Mouse (Mus musculus) hindbrain, embryonic 12.5 days (tissue): ENCODE results near the gene Taok1. TPM values are rescaled to one million over a fixed set of nuclear protein-coding genes. Genes with fewer than 3 reads are reported as not detected.
A peak's percentile ranks its signal among the peaks of the same experiment; 100 is the strongest.
"Not testable (repeated sequence)": the region's sequence is repeated elsewhere in the genome, so short reads cannot be mapped to it uniquely, and the experiment has no call there.

Source experiments
- ATAC-seq: fragments of 200-750 bp; cut with Nextera tagmentation; 2 replicates; pipeline ENCODE4 v1.8.0; 2017; ENCODE audit warnings: moderate TSS enrichment; ENCODE audit not compliant: low FRiP score
- H3K27ac ChIP-seq: fragments of 300-500 bp; sonication (generic); 2 replicates; pipeline ENCODE4 v1.5.1; 2016; ENCODE audit warnings: mild to moderate bottlenecking
- H3K27me3 ChIP-seq: fragments of 300-500 bp; sonication (generic); 2 replicates; pipeline ENCODE4 v1.6.1; 2016; ENCODE audit warnings: mild to moderate bottlenecking
- H3K36me3 ChIP-seq: fragments of 300-500 bp; sonication (generic); 2 replicates; pipeline ENCODE4 v1.6.1; 2016; ENCODE audit warnings: mild to moderate bottlenecking
- H3K4me1 ChIP-seq: fragments of 300-500 bp; sonication (generic); 2 replicates; pipeline ENCODE4 v1.6.1; 2016
- H3K4me2 ChIP-seq: fragments of 300-500 bp; sonication (generic); replicated peaks from 2 replicates; pipeline ENCODE4 v1.6.1; 2016; ENCODE audit warnings: mild to moderate bottlenecking
- H3K4me3 ChIP-seq: fragments of 300-500 bp; sonication (generic); 2 replicates; pipeline ENCODE4 v1.5.1; 2016; ENCODE audit warnings: mild to moderate bottlenecking
- H3K9ac ChIP-seq: fragments of 300-500 bp; sonication (generic); 2 replicates; pipeline ENCODE4 v1.6.1; 2016; ENCODE audit warnings: mild to moderate bottlenecking, moderate library complexity
- H3K9me3 ChIP-seq: fragments of 300-500 bp; sonication (generic); replicated peaks from 2 replicates; pipeline ENCODE4 v1.6.1; 2016; ENCODE audit warnings: mild to moderate bottlenecking
- WGBS: fragments of 180-500 bp; shearing (Covaris S2); methylation state at CpG from one replicate; pipeline ENCODE4 v1.1.7; 2016; 5-methylcytosine and 5-hydroxymethylcytosine counted together
- polyA plus RNA-seq: library from polyadenylated mRNA; unstranded; fragments of >200 nt; fragmentation: Nextera tagmentation; extraction: Ambion mirVana; gene quantifications from 2 replicates; pipeline ENCODE4 v1.2.1, GENCODE M21; 2016

The Taok1 gene
- polyA plus RNA-seq, result 22.3 and 23.1 TPM in 2 replicates

DNA sequence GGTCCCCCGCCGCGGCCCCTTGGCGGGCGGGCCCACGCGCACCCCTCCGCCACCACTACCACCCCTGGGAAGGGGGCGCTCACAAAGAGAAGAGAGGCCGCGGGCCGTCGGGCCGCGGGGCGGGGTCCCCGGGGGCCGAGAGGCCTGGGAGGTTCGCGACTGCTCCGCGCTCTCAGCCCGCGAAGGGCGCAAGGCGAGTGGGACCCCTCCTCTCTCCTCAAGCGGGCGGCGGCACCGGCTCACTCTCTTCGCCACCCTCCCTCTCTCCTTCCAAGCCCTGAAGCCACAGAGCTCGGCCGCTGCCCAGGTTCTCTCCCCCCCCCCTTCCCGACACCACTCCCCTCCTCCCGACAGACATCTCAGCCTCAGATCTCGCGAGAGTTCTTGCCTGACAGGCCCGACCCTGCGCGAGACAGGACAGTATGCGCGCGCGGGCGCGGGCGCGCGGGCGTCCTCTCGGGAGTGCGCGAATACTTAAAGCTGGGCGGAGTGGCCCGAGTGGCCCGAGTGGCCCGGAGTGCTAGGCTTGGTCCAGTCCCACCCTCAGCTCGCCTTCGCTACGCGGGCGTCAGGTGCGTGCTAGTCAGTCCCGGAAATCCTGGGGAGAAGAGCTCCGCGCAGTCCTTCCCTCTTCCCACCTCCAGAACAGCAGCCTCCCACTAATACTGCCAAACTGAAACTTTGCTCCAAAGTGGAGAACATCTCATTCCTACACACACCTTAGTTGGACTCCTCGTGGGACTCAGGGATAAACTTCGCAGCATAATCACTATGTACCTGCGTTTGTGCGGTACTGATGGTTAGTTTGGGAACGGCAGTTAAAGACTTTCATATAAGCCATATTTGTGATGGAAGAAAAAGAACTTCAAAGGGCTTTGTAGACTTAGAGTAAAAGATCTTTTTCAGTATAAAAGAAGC lies at the start of gene Taok1:
Gene Taok1, minus strand, starts transcription at position 278 of the 918 bp plus-strand sequence.
- Histone ChIP-seq H3K9ac (peak within 1 kb of the TSS; percentile 100), H3K4me3 (peak within 1 kb of the TSS; percentile 99), H3K36me3 (no peaks in the 10 kb centered on the region), H3K4me2 (peak within 1 kb of the TSS; percentile 75), H3K4me1 (peaks cover 23% of the 10 kb centered on the region), H3K9me3 (no peaks in the 10 kb centered on the region), H3K27ac (peak within 1 kb of the TSS; percentile 98), H3K27me3 (no peaks in the 10 kb centered on the region)
- 1% methylated on average over 49 of the region's 71 CpGs for WGBS
- ATAC-seq, result peak; percentile 92

DNA sequence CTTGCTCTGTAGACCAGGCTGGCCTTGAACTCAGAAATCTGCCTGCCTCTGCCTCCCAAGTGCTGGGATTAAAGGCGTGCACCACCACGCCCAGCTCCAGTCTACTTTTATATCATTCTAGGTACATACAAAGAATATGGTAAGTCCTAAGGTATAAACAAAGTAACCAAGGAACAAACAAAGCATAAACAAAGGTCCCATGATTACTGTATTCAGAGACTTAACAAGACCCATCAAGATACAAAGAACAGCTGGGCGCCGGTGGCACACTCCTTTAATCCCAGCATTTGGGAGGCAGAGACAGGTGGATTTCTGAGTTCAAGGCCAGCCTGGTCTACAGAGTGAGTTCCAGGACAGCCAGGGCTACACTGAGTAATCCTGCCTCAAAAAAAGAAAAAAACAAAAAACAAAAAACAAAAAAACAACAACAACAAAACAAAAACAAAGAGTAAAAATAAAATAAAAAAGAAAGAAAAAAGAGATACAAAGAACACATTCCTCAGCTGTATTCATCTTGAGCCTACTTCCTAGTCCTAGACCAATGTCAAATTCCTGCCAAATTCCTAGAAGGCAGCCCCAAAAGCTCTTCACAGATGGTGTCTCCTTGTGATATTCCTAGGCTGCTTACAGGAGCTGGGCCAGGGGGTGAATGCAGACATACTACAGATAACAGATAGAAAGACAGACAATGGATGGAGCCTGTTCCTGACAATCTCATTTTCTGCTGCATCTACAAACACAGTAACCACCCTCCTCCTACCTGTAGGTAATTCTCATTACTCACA lies 46.0 kb upstream of the Taok1 start:
- H3K4me2 ChIP-seq, result not testable (repeated sequence)

DNA sequence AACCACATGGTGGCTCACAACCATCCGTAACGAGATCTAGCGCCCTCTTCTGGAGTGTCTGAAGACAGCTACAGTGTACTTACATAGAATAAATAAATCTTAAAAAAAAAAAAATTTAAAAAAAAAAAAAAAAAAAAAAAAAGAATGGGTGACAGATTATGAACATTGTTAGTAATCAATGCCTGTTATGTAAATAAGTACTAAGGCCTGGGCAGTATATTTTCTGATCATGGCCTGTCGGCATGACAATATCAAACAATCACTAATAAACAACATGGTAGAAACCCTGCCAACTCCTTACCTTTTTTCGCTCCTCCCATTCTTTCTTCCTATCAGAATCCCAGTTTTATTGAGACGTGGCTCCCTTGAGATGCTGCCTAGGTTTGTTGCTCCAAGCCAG lies 44.9 kb upstream of the Taok1 start:
- no peak overlapping the region for H3K4me2 ChIP-seq
- no peaks in the 10 kb centered on the region for H3K27me3 ChIP-seq
- no peaks in the 10 kb centered on the region for H3K4me1 ChIP-seq
- H3K4me3 ChIP-seq, result no peak overlapping the region
- H3K9ac ChIP-seq, result no peak overlapping the region
- 63% methylated on average over 6 of the region's 6 CpGs for WGBS
- H3K9me3 ChIP-seq, result no peaks in the 10 kb centered on the region
- no peak for ATAC-seq
- no peak overlapping the region for H3K27ac ChIP-seq
- no peaks in the 10 kb centered on the region for H3K36me3 ChIP-seq

More for the DNA sequence above, 46.0 kb upstream of the Taok1 start:
- H3K27ac ChIP-seq, H3K4me3 ChIP-seq, H3K27me3 ChIP-seq, ATAC-seq, H3K36me3 ChIP-seq, H3K9ac ChIP-seq, H3K4me1 ChIP-seq, H3K9me3 ChIP-seq: not testable (repeated sequence)
- WGBS, result 95% methylated on average over 4 of the region's 4 CpGs

DNA sequence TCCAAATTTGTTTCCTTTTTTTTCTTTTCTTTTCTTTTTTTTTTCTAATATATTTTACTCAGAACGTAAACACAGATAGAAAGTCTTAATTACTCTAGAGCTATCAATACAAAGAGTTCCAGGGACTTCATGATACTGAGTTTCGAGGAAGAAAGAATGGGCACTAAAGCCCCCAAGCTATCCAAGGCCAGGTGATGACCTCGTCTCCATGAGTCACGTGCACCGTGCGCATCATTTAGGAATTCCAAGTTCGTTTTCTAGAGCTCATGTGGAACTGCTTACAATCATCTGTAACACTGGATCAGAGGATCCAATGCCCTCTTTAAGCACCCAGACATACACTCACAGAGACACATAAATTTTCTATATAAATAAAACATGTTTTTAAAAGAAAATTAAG lies 41.3 kb upstream of the Taok1 start:
- no peak overlapping the region for H3K9ac ChIP-seq
- 79% methylated on average over 7 of the region's 7 CpGs for WGBS
- no peaks in the 10 kb centered on the region for H3K4me1 ChIP-seq
- no peak for ATAC-seq
- H3K9me3 ChIP-seq, result no peaks in the 10 kb centered on the region
- no peak overlapping the region for H3K27ac ChIP-seq
- H3K4me3 ChIP-seq, result no peak overlapping the region
- H3K4me2 ChIP-seq, result no peak overlapping the region
- H3K36me3 ChIP-seq, result no peaks in the 10 kb centered on the region
- H3K27me3 ChIP-seq, result no peaks in the 10 kb centered on the region

DNA sequence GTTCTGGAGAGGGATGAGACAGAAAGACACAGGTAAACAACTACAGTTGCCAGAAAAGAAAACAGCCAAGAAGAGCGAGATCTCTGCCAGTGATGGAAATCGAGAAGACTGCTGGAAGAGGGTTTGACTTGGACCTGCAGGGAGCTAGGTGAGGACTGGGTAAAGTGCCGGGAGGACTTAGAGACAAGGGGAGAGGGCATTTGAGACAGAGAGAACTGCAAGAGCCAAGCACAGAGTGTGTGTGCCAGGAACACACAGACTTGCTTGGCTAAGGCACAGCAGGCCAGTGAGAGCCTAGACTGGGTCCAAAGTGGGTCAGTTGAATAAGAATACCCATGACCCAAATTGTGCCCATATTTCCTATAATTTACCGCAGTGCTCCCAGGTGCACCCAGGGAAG lies 37.9 kb upstream of the Taok1 start:
- H3K9me3 ChIP-seq, result no peaks in the 10 kb centered on the region
- WGBS, result 90% methylated on average over 4 of the region's 4 CpGs
- H3K36me3 ChIP-seq, result no peaks in the 10 kb centered on the region
- no peak overlapping the region for H3K4me3 ChIP-seq
- no peaks in the 10 kb centered on the region for H3K27me3 ChIP-seq
- H3K4me1 ChIP-seq, result no peaks in the 10 kb centered on the region
- H3K9ac ChIP-seq, result no peak overlapping the region
- ATAC-seq, result no peak
- H3K4me2 ChIP-seq, result no peak overlapping the region
- no peak overlapping the region for H3K27ac ChIP-seq

DNA sequence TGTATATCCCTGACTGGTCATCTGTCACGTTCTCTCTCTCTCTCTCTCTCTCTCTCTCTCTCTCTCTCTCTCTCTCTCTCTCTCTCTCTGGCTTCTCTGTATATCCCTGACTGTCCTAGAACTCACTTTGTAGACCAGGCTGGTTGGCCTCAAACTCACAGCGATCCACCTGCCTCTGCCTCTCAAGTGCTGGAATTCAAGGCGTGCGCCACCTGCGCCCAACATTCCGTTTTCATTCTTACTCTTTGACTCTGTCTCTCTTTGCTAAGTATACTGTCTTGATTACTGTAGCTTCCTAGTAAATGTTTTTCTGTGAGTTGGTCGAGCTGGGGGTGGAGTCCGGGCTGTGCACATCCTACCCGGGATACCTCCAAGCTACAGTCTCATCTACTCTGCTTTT lies 33.8 kb upstream of the Taok1 start:
- no peak overlapping the region for H3K4me3 ChIP-seq
- H3K9me3 ChIP-seq, result no peaks in the 10 kb centered on the region
- no peaks in the 10 kb centered on the region for H3K27me3 ChIP-seq
- H3K4me2 ChIP-seq, result no peak overlapping the region
- no peaks in the 10 kb centered on the region for H3K36me3 ChIP-seq
- no peaks in the 10 kb centered on the region for H3K4me1 ChIP-seq
- no peak overlapping the region for H3K9ac ChIP-seq
- no peak overlapping the region for H3K27ac ChIP-seq
- no peak for ATAC-seq
- WGBS, result 82% methylated on average over 9 of the region's 9 CpGs

DNA sequence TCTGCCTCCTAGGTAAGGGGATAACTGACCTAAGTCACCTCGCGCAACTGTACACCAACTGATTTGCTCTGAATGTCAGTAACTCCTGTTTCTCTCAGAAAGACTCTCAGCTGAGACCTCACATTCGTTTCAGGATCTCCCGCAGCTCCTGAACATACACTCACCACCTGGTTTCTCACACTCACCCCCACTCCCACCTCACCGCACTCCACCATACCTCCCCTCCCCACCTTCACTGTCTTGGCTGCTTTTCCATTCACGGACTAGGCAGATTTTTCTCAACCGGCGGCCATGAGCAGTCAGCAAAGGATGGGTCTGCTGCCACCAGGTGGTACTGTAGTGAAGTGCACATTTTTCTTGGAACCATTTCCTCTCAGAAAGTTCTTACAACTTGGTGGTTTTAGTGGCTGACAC lies 22.6 kb upstream of the Taok1 start:
- Histone ChIP-seq H3K27ac (no peak overlapping the region), H3K9ac (0 out of 2 replicates have a peak overlapping the region, but pooled peaks have one; percentile 3), H3K4me1 (peaks cover 5% of the 10 kb centered on the region)

DNA sequence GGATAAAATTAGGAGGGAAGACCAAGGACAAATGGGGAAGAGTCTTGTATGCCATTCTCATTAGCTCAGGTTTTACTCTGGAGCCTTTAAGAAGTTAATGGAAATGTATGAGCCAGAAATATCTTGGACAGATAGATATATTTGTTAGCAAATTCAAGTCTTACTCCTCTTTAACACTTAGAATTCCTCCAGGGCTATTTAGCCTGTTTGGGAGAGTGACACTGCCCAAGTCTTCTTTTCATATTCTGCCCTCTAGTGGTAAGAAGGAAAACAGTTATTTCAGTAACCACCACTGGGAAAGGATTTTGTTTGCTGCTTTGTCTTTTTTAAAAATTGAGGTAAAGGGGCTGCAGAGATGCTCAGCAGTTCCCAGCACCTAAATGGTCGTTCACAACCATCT lies 21.9 kb upstream of the Taok1 start:
- peaks cover 12% of the 10 kb centered on the region for H3K4me1 ChIP-seq
- H3K9me3 ChIP-seq, result no peaks in the 10 kb centered on the region
- no peak overlapping the region for H3K4me2 ChIP-seq
- H3K27me3 ChIP-seq, result no peaks in the 10 kb centered on the region
- H3K4me3 ChIP-seq, result no peak overlapping the region
- H3K9ac ChIP-seq, result no peak overlapping the region
- 0% methylated on average over 1 of the region's 1 CpGs for WGBS
- H3K27ac ChIP-seq, result no peak overlapping the region
- no peak for ATAC-seq
- H3K36me3 ChIP-seq, result no peaks in the 10 kb centered on the region

More for the DNA sequence above, 22.6 kb upstream of the Taok1 start:
- peak; percentile 46; the same call in 1 of the 2 replicates for ATAC-seq
- Histone ChIP-seq H3K27me3 (no peaks in the 10 kb centered on the region), H3K4me3 (peak overlapping the region; percentile 12; the same call in 1 of the 2 replicates), H3K36me3 (no peaks in the 10 kb centered on the region), H3K9me3 (no peaks in the 10 kb centered on the region), H3K4me2 (peak overlapping the region; percentile 47)
- 18% methylated on average over 8 of the region's 8 CpGs for WGBS

DNA sequence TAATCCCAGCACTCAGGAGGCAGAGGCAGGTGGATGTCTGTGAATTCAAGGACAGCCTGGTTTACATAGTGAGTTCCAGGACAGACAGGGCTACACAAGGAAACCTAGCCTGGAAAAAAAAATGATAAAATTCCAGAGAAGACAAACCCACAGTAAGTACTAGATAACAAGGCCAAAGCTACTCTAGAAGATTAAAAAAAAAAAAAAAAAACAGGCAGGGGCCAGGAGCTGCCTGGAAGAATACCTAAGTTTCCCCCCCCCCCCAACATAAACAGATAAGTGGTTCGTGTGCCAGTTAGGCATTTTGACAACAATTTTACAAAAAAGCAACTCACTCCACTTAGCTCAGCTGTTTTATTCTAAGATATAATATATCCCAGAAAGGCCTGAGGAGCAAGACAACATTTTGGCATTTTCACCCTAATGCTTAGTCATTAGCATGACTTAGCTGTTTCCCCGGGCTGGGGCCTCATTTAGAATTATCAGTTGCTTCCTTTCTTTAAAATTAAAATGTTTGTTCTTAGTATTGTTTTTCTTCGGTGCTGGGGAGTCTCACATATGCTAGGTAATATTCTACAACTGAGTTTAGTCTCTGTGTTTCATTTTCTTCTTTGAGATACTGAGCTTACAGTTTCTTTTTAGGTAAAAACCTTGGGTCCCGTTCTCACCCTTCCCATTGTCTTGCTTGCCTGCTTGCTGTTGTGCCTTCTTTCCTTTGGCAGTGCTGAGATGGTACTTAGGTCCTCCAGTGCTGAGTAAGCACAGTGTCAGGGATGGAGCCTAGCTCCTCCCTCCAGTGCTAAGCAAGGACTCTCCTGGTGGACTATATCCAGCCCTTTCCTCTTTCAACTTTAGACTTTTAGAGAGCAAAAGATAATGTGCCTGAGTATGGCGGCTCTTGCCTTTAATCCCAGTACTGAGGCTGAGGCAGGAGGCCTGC lies 19.3 kb upstream of the Taok1 start:
- 68% methylated on average over 5 of the region's 5 CpGs for WGBS
- no peaks in the 10 kb centered on the region for H3K9me3 ChIP-seq
- H3K4me1 ChIP-seq, result peaks cover 19% of the 10 kb centered on the region
- no peak overlapping the region for H3K9ac ChIP-seq
- no peak overlapping the region for H3K27ac ChIP-seq
- H3K4me3 ChIP-seq, result no peak overlapping the region
- no peak overlapping the region for H3K4me2 ChIP-seq
- ATAC-seq, result no peak
- H3K27me3 ChIP-seq, result no peaks in the 10 kb centered on the region
- H3K36me3 ChIP-seq, result no peaks in the 10 kb centered on the region

DNA sequence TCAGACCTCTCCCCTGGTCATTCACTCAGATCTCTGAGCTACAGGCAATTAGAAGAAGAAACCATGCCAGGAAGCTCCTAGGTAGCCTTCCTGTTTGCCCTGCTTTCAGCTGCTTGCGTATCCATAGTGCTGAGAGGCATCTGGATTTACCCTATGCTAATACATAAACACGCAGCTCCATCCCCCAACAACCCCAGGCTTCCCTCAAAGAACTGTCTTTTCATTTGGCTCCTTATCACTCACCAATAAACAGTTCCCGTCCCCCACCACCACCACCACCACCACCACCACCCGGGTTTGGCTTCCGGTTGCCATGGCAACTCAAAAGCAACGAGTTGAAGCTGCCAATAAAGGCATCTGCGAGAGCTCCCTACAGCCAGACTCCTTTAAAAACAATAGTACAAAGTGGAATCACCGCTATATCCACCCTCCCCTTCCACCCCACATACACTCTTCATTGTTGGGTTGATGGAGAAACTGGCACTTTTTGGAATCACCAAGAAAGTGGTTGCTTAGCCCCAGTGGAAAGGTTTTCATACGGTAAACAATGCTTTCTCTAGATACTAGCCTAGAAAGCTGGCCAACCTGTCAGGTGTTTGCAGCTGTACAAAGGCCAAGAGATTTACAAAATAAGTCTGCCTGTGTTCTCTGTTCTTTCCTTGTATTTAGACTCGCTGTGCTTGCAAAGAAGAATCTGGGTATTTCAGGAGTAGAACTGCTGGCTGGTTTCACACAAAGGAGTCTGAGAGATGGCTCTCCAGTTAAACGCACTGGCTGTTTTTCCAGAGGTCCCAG lies 17.6 kb upstream of the Taok1 start:
- Histone ChIP-seq H3K27me3 (no peaks in the 10 kb centered on the region), H3K9me3 (no peaks in the 10 kb centered on the region), H3K4me3 (peak overlapping the region; percentile 29), H3K36me3 (no peaks in the 10 kb centered on the region), H3K4me2 (peak overlapping the region; percentile 68), H3K9ac (peak overlapping the region; percentile 47; the same call in 1 of the 2 replicates), H3K27ac (peak overlapping the region; percentile 67; the same call in 1 of the 2 replicates), H3K4me1 (peaks cover 19% of the 10 kb centered on the region)
- 5% methylated on average over 11 of the region's 11 CpGs for WGBS
- ATAC-seq, result peak; percentile 56; the same call in 1 of the 2 replicates
